Comparison of ENCODE assay signal across 8 mouse cellular contexts in the genomic region with DNA sequence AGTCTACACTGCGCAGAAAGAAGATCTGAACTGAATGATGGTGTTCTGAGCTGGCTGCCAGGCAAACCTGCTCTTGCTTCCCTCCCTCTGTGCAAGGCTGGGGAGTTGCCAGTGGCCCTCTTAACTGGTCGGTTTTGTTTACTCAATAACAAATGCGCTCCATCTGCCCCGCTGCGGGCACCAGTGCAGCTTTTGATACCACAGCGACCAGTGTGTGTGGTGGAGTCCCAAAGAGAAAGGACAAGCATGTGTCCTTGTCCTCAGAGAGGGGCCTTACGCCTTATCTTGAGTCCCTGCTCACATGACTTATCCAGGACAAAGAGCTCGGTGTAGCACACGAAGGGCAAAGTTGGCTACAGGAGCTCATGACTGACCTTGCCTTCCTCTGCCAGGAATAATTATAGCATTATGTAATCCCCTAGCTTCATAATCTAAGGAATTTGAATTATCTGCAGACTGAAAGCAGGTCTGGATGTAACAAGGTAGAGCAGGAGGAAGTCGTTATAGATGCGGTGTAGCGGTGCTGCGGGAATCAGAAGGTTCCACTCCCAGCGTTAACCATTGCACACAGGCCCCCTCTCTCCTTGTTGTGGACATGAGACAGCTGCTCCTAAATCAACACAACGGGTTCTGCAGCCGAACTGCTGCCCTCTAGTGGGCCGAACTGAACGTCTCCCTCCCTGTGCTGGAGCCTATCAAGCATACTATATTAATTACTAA. TPM values are rescaled to one million over a fixed set of nuclear protein-coding genes. Genes with fewer than 3 reads are reported as not detected.
DNase-seq lines count a peak whose midpoint lies in the region; ATAC-seq and TF ChIP-seq lines count a peak whose summit lies in the region.

No protein-coding gene starts in this region.

- TF ChIP-seq POLR2A in cortical plate, adult 2 months (IDR thresholded peaks at IDR 0.05; ENCODE audit: extremely low read depth, insufficient read depth, low read length): no peak

- DNase-seq in gastrocnemius, postnatal 14 days: peak; percentile 76
- peak; percentile 68 for DNase-seq in induced T-regulatory cell, adult 2 months (ENCODE audit: low read depth)
- peak; percentile 80 to 85 for DNase-seq in left cerebral cortex, adult 2 months (ENCODE audit: extremely low spot score in 1 of 2, low spot score in 2 of 2)
- DNase-seq in right cerebral cortex, postnatal 10 days (ENCODE audit: low spot score in 2 of 2): peak; percentile 88 to 89
- DNase-seq in urinary bladder, postnatal 25 days (ENCODE audit: low spot score): peak; percentile 70

- peak; percentile 78 for TF ChIP-seq CTCF in cortical plate, adult 2 months (IDR thresholded peaks at IDR 0.05; ENCODE audit: extremely low read depth, insufficient read depth, low read length)
- peak; percentile 90 for TF ChIP-seq CTCF in left cerebral cortex, adult 2 months (IDR thresholded peaks at IDR 0.05)

- H3K4me1 ChIP-seq in cortical plate, adult 2 months (ENCODE audit: control insufficient read depth, insufficient read depth, low read length): no peaks in the 10 kb centered on the region

- peak; percentile 49 for ATAC-seq in activated CD4-positive, CD25-positive, alpha-beta regulatory T cell, adult 4 months
- ATAC-seq in megakaryocyte progenitor cell, adult 5-6 weeks (replicated peaks; ENCODE audit: poor library complexity): peak; percentile 82

- intact Hi-C loops in gastrocnemius, postnatal 14 days (cut with DNase I; ENCODE audit: low total_unique reads): loop anchor here (5.0 to 10.0 kb wide), 2 partner anchors 199 to 421 kb away; no protein-coding TSS in a partner anchor
- intact Hi-C loops in left cerebral cortex, adult 2 months (cut with DNase I): loop anchor here (1.0 to 2.0 kb wide), 3 partner anchors 100 to 195 kb away; no protein-coding TSS in a partner anchor

- no peak overlapping the region for H3K4me3 ChIP-seq in cortical plate, adult 2 months (ENCODE audit: insufficient read depth, low read length)
- no peak overlapping the region for H3K4me3 ChIP-seq in left cerebral cortex, adult 2 months

- no peak overlapping the region for H3K27ac ChIP-seq in cortical plate, adult 2 months (ENCODE audit: insufficient read depth, low read length)
- peak overlapping the region; percentile 63 for H3K27ac ChIP-seq in left cerebral cortex, adult 2 months

RNA-seq across cellular contexts. Expression of gene F3, which starts 12.8 kb away (rescaled TPM):
- not detected for polyA plus RNA-seq in activated CD4-positive, CD25-positive, alpha-beta regulatory T cell, adult 4 months (2017; shearing (Covaris generic))
- 76.7 and 88.6 TPM in 2 replicates for polyA plus RNA-seq in cortical plate, adult 2 months (2012; rRNA removed)
- 1 to 10 TPM; 4.5 to 7.3 TPM for total RNA-seq in gastrocnemius, postnatal 14 days (2021)
- 10 to 100 TPM; 49.4 to 61.8 TPM for total RNA-seq in left cerebral cortex, adult 2 months (2021)
- total RNA-seq in megakaryocyte progenitor cell, adult 5-6 weeks (2015): 0.15 and 2.0 TPM in 2 replicates
- 0.71 and 2.5 TPM in 2 replicates for total RNA-seq in megakaryocyte progenitor cell, adult 5-6 weeks (2017)

Comparison
In these comparisons a context has a peak if more than half of its experiments do, and no peak if none do; other contexts are left out.
1. RNA of gene F3, which starts 12.8 kb away (total RNA-seq): 49.4 to 61.8 TPM in left cerebral cortex, adult 2 months; 4.5 to 7.3 TPM in gastrocnemius, postnatal 14 days and 0.15 to 2.5 TPM in megakaryocyte progenitor cell, adult 5-6 weeks; every median in the first group is over 4 times any median in the second.
2. Peak in every context shown above with its lines, with median percentiles within 50 percentile points of each other: DNase-seq.